Mouse (Mus musculus) embryonic fibroblast, embryonic 13.5 days (primary cell): ENCODE data around the gene Zfp13.

Experiments used
- CTCF ChIP-seq: IDR thresholded peaks from 2 replicates; pipeline ENCODE4 v1.5.1; 2011; ENCODE audit warnings: mild to moderate bottlenecking, control low read depth, low read length, moderate library complexity, borderline replicate concordance; ENCODE audit not compliant: insufficient read depth
- POLR2A ChIP-seq: IDR thresholded peaks from 2 replicates; pipeline ENCODE4 v1.6.1; 2011; ENCODE audit warnings: low read depth, mild to moderate bottlenecking, control low read depth, low read length, moderate library complexity

DNA sequence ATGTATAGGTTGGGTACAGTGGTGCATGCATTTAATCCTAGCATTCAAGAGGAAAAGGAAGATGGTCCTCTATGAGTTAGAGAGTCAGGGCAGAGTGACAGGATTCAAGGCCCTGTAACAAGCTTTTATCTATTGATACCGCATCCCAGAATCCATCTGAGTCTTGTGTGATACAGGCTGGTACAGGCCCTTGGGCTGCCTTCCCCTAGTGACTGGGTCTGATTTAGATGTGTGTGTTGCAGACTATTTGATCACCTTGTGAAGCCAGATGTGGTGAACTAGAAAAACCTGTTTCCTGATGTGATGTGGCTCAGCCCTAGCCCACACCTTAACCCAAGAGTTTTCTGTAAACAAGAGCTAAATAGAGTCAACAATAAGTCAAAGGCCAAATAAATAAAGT lies 54.5 kb downstream of the Zfp13 start:
- TF ChIP-seq CTCF (no peak), POLR2A (no peak)
